Mouse (Mus musculus): ENCODE measurements around the gene Fxyd6. TPM values are rescaled to one million over a fixed set of nuclear protein-coding genes. Genes with fewer than 3 reads are reported as not detected.

The Fxyd6 gene
- 481 and 559 TPM in 2 replicates for polyA plus RNA-seq (2015; fragmentation: Nextera tagmentation; extraction: Ambion mirVana)

DNA sequence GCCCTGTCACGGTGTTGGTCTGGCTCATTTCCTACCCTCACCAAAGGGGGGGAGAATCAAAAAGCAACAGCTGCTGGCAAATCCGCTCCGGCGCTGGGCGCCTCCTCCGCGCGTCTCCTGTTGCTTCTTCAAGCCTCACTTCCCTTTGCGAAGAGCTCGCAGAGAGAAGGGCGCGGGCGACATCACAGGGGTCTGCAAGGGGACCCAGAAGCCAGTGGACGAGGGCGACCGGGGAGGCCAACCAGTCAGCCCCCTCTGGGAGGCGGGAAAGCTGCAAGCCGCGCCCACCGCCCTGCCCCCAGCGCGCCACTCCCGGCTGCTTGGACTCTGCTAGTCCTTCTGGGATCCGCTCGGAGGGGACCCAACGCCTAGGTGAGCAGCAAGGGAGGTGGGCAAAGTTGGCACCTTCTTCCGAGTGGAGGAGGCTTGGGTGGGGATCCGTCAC, at the start of gene Fxyd6:
TSS of gene Fxyd6 (plus strand) at position 69 of the 445 bp plus-strand sequence.
- Histone ChIP-seq H3K36me3 (ENCODE audit: control insufficient read depth, insufficient read depth) (no peaks in the 10 kb centered on the region), H3K4me1 (replicated peaks; ENCODE audit: control insufficient read depth, insufficient read depth, low read length) (peaks cover 30% of the 10 kb centered on the region), H3K9me3 (ENCODE audit: control insufficient read depth, low read length) (no peaks in the 10 kb centered on the region), H3K27ac (ENCODE audit: low read length) (peak within 1 kb of the TSS; percentile 74), H3K4me2 (ENCODE audit: low read length) (peak within 1 kb of the TSS; percentile 80), H3K9ac (replicated peaks; ENCODE audit: low read depth, low read length) (peak within 1 kb of the TSS; percentile 78), H3K27me3 (replicated peaks; ENCODE audit: control insufficient read depth, insufficient read depth, low read length) (no peaks in the 10 kb centered on the region), H3K4me3 (replicated peaks; ENCODE audit: low read length) (peak within 1 kb of the TSS; percentile 74)
- 0% methylated on average over 28 of the region's 28 CpGs for WGBS
- peak; percentile 85 for ATAC-seq

DNA sequence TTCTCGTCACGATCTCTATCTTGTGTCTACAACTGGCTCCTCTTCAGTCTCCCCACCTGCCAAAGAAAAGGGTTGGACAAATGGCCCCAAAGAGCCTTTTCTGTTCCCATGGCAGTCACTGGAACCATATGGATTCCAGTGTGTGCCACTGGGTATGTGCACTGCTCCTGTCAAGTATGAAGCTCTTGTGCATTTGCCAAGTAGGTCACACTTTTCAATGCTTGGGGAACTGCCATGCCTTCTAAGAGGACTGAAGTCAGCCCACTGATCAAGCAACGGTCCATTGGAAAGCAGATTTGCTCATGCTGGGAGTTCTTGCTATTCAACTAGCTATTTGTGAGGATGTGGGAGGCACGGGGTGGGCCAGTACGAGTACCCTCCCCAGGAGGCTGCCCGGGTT, 48.5 kb upstream of the Fxyd6 start:
- Histone ChIP-seq H3K27me3 (replicated peaks; ENCODE audit: control insufficient read depth, insufficient read depth, low read length) (no peaks in the 10 kb centered on the region), H3K27ac (ENCODE audit: low read length) (no peak overlapping the region), H3K9ac (replicated peaks; ENCODE audit: low read depth, low read length) (no peak overlapping the region), H3K4me1 (replicated peaks; ENCODE audit: control insufficient read depth, insufficient read depth, low read length) (no peaks in the 10 kb centered on the region), H3K4me3 (replicated peaks; ENCODE audit: low read length) (no peak overlapping the region), H3K9me3 (ENCODE audit: control insufficient read depth, low read length) (no peaks in the 10 kb centered on the region), H3K4me2 (ENCODE audit: low read length) (no peak overlapping the region), H3K36me3 (ENCODE audit: control insufficient read depth, insufficient read depth) (no peaks in the 10 kb centered on the region)
- ATAC-seq: no peak
- 79% methylated on average over 6 of the region's 6 CpGs for WGBS

DNA sequence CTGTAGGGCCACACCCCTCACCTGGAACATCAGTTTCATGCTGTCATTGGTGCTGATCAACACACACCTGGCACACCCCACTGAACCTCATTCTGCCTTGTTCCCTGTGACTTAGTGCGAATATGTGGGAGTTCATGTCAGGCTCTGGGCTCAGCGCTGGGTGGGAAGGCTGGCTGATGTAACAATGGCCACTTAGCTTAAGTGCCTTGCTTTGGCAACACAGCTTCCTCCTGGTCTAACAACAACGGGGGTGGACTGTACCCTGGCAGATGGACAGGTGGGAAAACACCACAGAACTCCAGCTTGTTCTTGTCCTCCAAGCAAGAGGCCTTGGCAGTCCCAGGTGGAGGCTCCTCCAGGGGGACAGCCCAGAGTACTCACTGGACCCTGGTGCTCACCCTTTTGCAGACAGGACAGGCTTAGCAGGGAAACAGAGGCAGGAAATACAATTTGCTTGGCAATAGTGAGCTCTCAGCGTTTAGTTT, 48.0 kb upstream of the Fxyd6 start:
- Histone ChIP-seq H3K9me3 (ENCODE audit: control insufficient read depth, low read length) (no peaks in the 10 kb centered on the region), H3K4me2 (ENCODE audit: low read length) (no peak overlapping the region), H3K4me1 (replicated peaks; ENCODE audit: control insufficient read depth, insufficient read depth, low read length) (no peaks in the 10 kb centered on the region), H3K27ac (ENCODE audit: low read length) (no peak overlapping the region), H3K36me3 (ENCODE audit: control insufficient read depth, insufficient read depth) (no peaks in the 10 kb centered on the region), H3K4me3 (replicated peaks; ENCODE audit: low read length) (no peak overlapping the region), H3K9ac (replicated peaks; ENCODE audit: low read depth, low read length) (no peak overlapping the region), H3K27me3 (replicated peaks; ENCODE audit: control insufficient read depth, insufficient read depth, low read length) (no peaks in the 10 kb centered on the region)
- no peak for ATAC-seq
- 85% methylated on average over 4 of the region's 4 CpGs for WGBS

- no peak overlapping the region for H3K9ac ChIP-seq (replicated peaks; ENCODE audit: low read depth, low read length)
- H3K4me3 ChIP-seq (replicated peaks; ENCODE audit: low read length): no peak overlapping the region
- no peaks in the 10 kb centered on the region for H3K36me3 ChIP-seq (ENCODE audit: control insufficient read depth, insufficient read depth)
- no peaks in the 10 kb centered on the region for H3K27me3 ChIP-seq (replicated peaks; ENCODE audit: control insufficient read depth, insufficient read depth, low read length)
- 92% methylated on average over 9 of the region's 9 CpGs for WGBS
- no peaks in the 10 kb centered on the region for H3K4me1 ChIP-seq (replicated peaks; ENCODE audit: control insufficient read depth, insufficient read depth, low read length)
- H3K27ac ChIP-seq (ENCODE audit: low read length): no peak overlapping the region
- no peaks in the 10 kb centered on the region for H3K9me3 ChIP-seq (ENCODE audit: control insufficient read depth, low read length)
- no peak overlapping the region for H3K4me2 ChIP-seq (ENCODE audit: low read length)
- no peak for ATAC-seq
Measured at GRCm38 (mm10) chr9:45326390-45326789, 43.6 kb upstream of the Fxyd6 start.

DNA sequence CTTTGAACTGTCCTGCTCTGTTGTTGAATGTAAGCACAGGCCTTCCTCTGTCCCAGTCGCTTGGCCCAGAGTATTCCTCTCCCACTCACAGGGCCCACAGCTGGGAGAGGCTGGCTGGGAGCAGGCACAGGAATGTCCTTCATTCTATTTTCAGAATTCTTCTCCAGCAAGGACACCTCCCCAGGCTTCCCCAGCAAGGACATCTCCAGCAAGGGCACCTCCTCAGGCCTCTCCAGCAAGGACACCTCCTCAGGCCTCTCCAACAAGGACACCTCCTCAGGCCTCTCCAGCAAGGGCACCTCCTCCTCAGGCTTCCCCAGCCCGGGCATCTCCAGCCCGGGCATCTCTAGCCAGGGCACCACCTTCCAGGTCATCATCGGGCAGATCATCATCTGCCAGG, 41.7 kb upstream of the Fxyd6 start:
- Histone ChIP-seq H3K27ac (ENCODE audit: low read length) (no peak overlapping the region), H3K9ac (replicated peaks; ENCODE audit: low read depth, low read length) (no peak overlapping the region), H3K9me3 (ENCODE audit: control insufficient read depth, low read length) (no peaks in the 10 kb centered on the region), H3K36me3 (ENCODE audit: control insufficient read depth, insufficient read depth) (no peaks in the 10 kb centered on the region), H3K4me2 (ENCODE audit: low read length) (no peak overlapping the region), H3K4me3 (replicated peaks; ENCODE audit: low read length) (no peak overlapping the region), H3K27me3 (replicated peaks; ENCODE audit: control insufficient read depth, insufficient read depth, low read length) (no peaks in the 10 kb centered on the region), H3K4me1 (replicated peaks; ENCODE audit: control insufficient read depth, insufficient read depth, low read length) (no peaks in the 10 kb centered on the region)
- 89% methylated on average over 4 of the region's 4 CpGs for WGBS
- ATAC-seq: no peak

DNA sequence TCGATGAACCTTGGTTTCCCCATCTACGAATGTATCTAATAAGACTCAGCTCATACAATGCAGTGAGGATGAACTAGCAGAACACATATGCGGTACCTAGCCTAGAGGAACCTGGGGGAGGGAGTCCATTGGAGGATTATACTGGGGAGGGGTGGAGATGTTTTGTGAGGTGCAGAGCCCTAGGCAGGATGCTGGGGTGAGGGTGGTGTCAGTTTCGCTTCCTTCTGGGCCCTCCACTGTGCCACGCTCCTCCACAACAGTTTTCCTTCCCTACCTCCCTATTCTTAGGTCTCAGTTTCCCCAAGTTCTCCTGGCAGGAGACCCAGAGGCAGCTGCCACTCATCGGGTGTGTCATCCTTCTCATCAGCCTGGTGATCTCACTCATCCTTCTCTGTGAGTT, 40.4 kb upstream of the Fxyd6 start:
- Histone ChIP-seq H3K4me1 (replicated peaks; ENCODE audit: control insufficient read depth, insufficient read depth, low read length) (no peaks in the 10 kb centered on the region), H3K9me3 (ENCODE audit: control insufficient read depth, low read length) (no peaks in the 10 kb centered on the region), H3K4me2 (ENCODE audit: low read length) (no peak overlapping the region), H3K4me3 (replicated peaks; ENCODE audit: low read length) (no peak overlapping the region), H3K36me3 (ENCODE audit: control insufficient read depth, insufficient read depth) (no peaks in the 10 kb centered on the region), H3K9ac (replicated peaks; ENCODE audit: low read depth, low read length) (no peak overlapping the region), H3K27me3 (replicated peaks; ENCODE audit: control insufficient read depth, insufficient read depth, low read length) (no peaks in the 10 kb centered on the region), H3K27ac (ENCODE audit: low read length) (no peak overlapping the region)
- ATAC-seq: no peak
- 94% methylated on average over 6 of the region's 6 CpGs for WGBS

- Histone ChIP-seq H3K36me3 (ENCODE audit: control insufficient read depth, insufficient read depth) (no peaks in the 10 kb centered on the region), H3K4me1 (replicated peaks; ENCODE audit: control insufficient read depth, insufficient read depth, low read length) (no peaks in the 10 kb centered on the region), H3K27ac (ENCODE audit: low read length) (no peak overlapping the region), H3K4me2 (ENCODE audit: low read length) (no peak overlapping the region), H3K9ac (replicated peaks; ENCODE audit: low read depth, low read length) (no peak overlapping the region), H3K4me3 (replicated peaks; ENCODE audit: low read length) (no peak overlapping the region), H3K27me3 (replicated peaks; ENCODE audit: control insufficient read depth, insufficient read depth, low read length) (no peaks in the 10 kb centered on the region), H3K9me3 (ENCODE audit: control insufficient read depth, low read length) (no peaks in the 10 kb centered on the region)
- 73% methylated on average over 2 of the region's 2 CpGs for WGBS
- no peak for ATAC-seq
Measured at GRCm38 (mm10) chr9:45337406-45337805, 32.6 kb upstream of the Fxyd6 start.

- Histone ChIP-seq H3K27me3 (replicated peaks; ENCODE audit: control insufficient read depth, insufficient read depth, low read length) (no peaks in the 10 kb centered on the region), H3K4me2 (ENCODE audit: low read length) (no peak overlapping the region), H3K4me3 (replicated peaks; ENCODE audit: low read length) (no peak overlapping the region), H3K27ac (ENCODE audit: low read length) (no peak overlapping the region), H3K9ac (replicated peaks; ENCODE audit: low read depth, low read length) (no peak overlapping the region), H3K9me3 (ENCODE audit: control insufficient read depth, low read length) (no peaks in the 10 kb centered on the region), H3K4me1 (replicated peaks; ENCODE audit: control insufficient read depth, insufficient read depth, low read length) (no peaks in the 10 kb centered on the region), H3K36me3 (ENCODE audit: control insufficient read depth, insufficient read depth) (no peaks in the 10 kb centered on the region)
- ATAC-seq: no peak
- WGBS: 87% methylated on average over 3 of the region's 3 CpGs
Measured at GRCm38 (mm10) chr9:45343066-45343465, 26.9 kb upstream of the Fxyd6 start.

DNA sequence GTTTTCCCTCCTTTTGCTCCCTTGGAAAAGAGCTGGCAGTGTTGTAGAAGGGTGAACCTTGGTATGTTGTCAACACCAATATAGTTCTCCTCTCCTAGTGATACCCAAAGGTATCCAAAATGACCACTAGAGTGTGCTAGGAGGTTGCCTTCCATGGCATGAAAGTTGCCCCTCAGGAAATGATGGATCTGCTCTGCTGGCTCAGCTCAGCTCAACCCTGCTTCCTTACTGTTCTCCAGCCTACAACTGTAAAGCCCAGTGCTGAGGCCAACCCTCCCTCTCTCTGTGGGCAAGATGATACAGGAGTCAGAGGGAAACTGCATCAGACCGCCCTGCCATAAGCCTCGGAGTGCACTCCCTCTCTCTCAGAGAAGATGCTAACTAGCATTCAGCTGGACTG, 24.5 kb upstream of the Fxyd6 start:
- H3K4me1 ChIP-seq (replicated peaks; ENCODE audit: control insufficient read depth, insufficient read depth, low read length): no peaks in the 10 kb centered on the region
- no peak overlapping the region for H3K4me3 ChIP-seq (replicated peaks; ENCODE audit: low read length)
- ATAC-seq: peak; percentile 45
- H3K27ac ChIP-seq (ENCODE audit: low read length): no peak overlapping the region
- no peaks in the 10 kb centered on the region for H3K9me3 ChIP-seq (ENCODE audit: control insufficient read depth, low read length)
- H3K4me2 ChIP-seq (ENCODE audit: low read length): no peak overlapping the region
- WGBS: 78% methylated on average over 2 of the region's 2 CpGs
- no peak overlapping the region for H3K9ac ChIP-seq (replicated peaks; ENCODE audit: low read depth, low read length)
- H3K36me3 ChIP-seq (ENCODE audit: control insufficient read depth, insufficient read depth): no peaks in the 10 kb centered on the region
- H3K27me3 ChIP-seq (replicated peaks; ENCODE audit: control insufficient read depth, insufficient read depth, low read length): no peaks in the 10 kb centered on the region

DNA sequence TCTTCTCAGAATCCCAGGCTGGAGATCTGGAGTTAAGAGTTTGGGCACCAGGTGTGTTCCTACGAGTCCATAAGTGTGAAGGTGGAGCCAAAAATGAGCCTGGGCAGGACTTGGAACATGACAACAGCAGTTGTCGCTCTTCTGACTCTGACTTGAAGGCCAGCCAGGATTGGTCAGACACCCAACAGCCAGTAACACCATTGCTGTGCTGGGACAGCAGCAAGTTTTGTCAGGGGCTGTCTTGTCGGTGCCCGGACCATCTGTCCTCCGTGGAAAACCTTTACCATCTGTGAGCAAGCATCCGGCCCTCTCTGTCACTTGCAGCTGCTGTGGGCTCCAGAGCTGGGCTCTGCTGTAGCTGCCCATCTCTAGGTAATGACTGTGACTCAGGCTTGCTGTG, 23.7 kb upstream of the Fxyd6 start:
- no peaks in the 10 kb centered on the region for H3K27me3 ChIP-seq (replicated peaks; ENCODE audit: control insufficient read depth, insufficient read depth, low read length)
- no peak overlapping the region for H3K4me3 ChIP-seq (replicated peaks; ENCODE audit: low read length)
- H3K9me3 ChIP-seq (ENCODE audit: control insufficient read depth, low read length): no peaks in the 10 kb centered on the region
- ATAC-seq: no peak
- WGBS: 58% methylated on average over 6 of the region's 6 CpGs
- H3K9ac ChIP-seq (replicated peaks; ENCODE audit: low read depth, low read length): no peak overlapping the region
- no peak overlapping the region for H3K4me2 ChIP-seq (ENCODE audit: low read length)
- H3K36me3 ChIP-seq (ENCODE audit: control insufficient read depth, insufficient read depth): no peaks in the 10 kb centered on the region
- H3K27ac ChIP-seq (ENCODE audit: low read length): no peak overlapping the region
- no peaks in the 10 kb centered on the region for H3K4me1 ChIP-seq (replicated peaks; ENCODE audit: control insufficient read depth, insufficient read depth, low read length)

All from forebrain, embryonic 16.5 days (tissue).